Mouse (Mus musculus) heart, embryonic 13.5 days (tissue): Measurements from ENCODE around the gene Stk11. TPM values are rescaled to one million over a fixed set of nuclear protein-coding genes. Genes with fewer than 3 reads are reported as not detected.

Experiments used
- ATAC-seq: fragments of 200-750 bp; cut with Nextera tagmentation; 2 replicates; pipeline ENCODE4 v1.8.0; 2017; ENCODE audit warnings: moderate TSS enrichment; ENCODE audit not compliant: insufficient number of reproducible peaks, low FRiP score, low TSS enrichment; ENCODE audit errors: extremely low read depth
- H3K27ac ChIP-seq: fragments of 300-500 bp; sonication (generic); replicated peaks from 2 replicates; pipeline ENCODE4 v1.5.1; 2015; ENCODE audit warnings: moderate library complexity, mild to moderate bottlenecking, inconsistent platforms
- H3K27me3 ChIP-seq: fragments of 300-500 bp; sonication (generic); replicated peaks from 2 replicates; pipeline ENCODE4 v1.6.1; 2015; ENCODE audit warnings: mild to moderate bottlenecking, inconsistent platforms
- H3K36me3 ChIP-seq: fragments of 300-500 bp; sonication (generic); 2 replicates; pipeline ENCODE4 v1.6.1; 2015; ENCODE audit warnings: mild to moderate bottlenecking, inconsistent platforms
- H3K4me1 ChIP-seq: fragments of 300-500 bp; sonication (generic); 2 replicates; pipeline ENCODE4 v1.6.1; 2015; ENCODE audit warnings: inconsistent platforms
- H3K4me2 ChIP-seq: fragments of 300-500 bp; sonication (generic); 2 replicates; pipeline ENCODE4 v1.6.1; 2015; ENCODE audit warnings: inconsistent platforms, mild to moderate bottlenecking, moderate library complexity
- H3K4me3 ChIP-seq: fragments of 300-500 bp; sonication (generic); 2 replicates; pipeline ENCODE4 v1.5.1; 2015; ENCODE audit warnings: moderate library complexity, mild to moderate bottlenecking, inconsistent platforms
- H3K9ac ChIP-seq: fragments of 300-500 bp; sonication (generic); 2 replicates; pipeline ENCODE4 v1.6.1; 2015; ENCODE audit warnings: inconsistent platforms, mild to moderate bottlenecking, moderate library complexity
- H3K9me3 ChIP-seq: fragments of 300-500 bp; sonication (generic); 2 replicates; pipeline ENCODE4 v1.6.1; 2016; ENCODE audit warnings: inconsistent platforms
- WGBS: fragments of 180-500 bp; shearing (Covaris S2); methylation state at CpG from one replicate; pipeline ENCODE4 v1.1.7; 2015; ENCODE audit warnings: mixed read lengths; 5-methylcytosine and 5-hydroxymethylcytosine counted together
- polyA plus RNA-seq: library from polyadenylated mRNA; unstranded; fragments of >200 nt; fragmentation: Nextera tagmentation; extraction: Ambion mirVana; gene quantifications from 2 replicates; pipeline ENCODE4 v1.2.1, GENCODE M21; 2015

Stk11 gene
- polyA plus RNA-seq, 1 experiment from 2014 or later, result 13.0 TPM

GRCm38 (mm10) chr10:80131316-80131951 is 15.8 kb downstream of the Stk11 start:
- Histone ChIP-seq H3K36me3 (peaks cover 72% of the 10 kb centered on the region), H3K27ac (no peak overlapping the region), H3K4me2 (peak overlapping the region; percentile 55), H3K9ac (peak overlapping the region; percentile 59), H3K4me3 (peak overlapping the region; percentile 20), H3K9me3 (no peaks in the 10 kb centered on the region), H3K27me3 (peaks cover 27% of the 10 kb centered on the region), H3K4me1 (peaks cover 33% of the 10 kb centered on the region)
- WGBS, result 24% methylated on average over 55 of the region's 55 CpGs
- ATAC-seq, result no peak

GRCm38 (mm10) chr10:80131952-80132350 is 16.3 kb downstream of the Stk11 start:
- WGBS, result 45% methylated on average over 27 of the region's 27 CpGs
- Histone ChIP-seq H3K9ac (peak overlapping the region; percentile 59), H3K4me3 (peak overlapping the region; percentile 20), H3K27me3 (peaks cover 32% of the 10 kb centered on the region), H3K4me2 (peak overlapping the region; percentile 55), H3K36me3 (peaks cover 66% of the 10 kb centered on the region), H3K9me3 (no peaks in the 10 kb centered on the region), H3K27ac (no peak overlapping the region), H3K4me1 (peaks cover 38% of the 10 kb centered on the region)
- ATAC-seq, result no peak

- Histone ChIP-seq H3K4me2 (no peak overlapping the region), H3K4me1 (peaks cover 52% of the 10 kb centered on the region), H3K9me3 (no peaks in the 10 kb centered on the region), H3K4me3 (no peak overlapping the region), H3K9ac (peak overlapping the region; percentile 20; the same call in 1 of the 2 replicates), H3K27me3 (peaks cover 46% of the 10 kb centered on the region), H3K36me3 (peaks cover 52% of the 10 kb centered on the region), H3K27ac (peak overlapping the region; percentile 13; the same call in 1 of the 2 replicates)
- WGBS, result 57% methylated on average over 8 of the region's 8 CpGs
- no peak for ATAC-seq
Observed at GRCm38 (mm10) chr10:80133226-80133849, 17.7 kb downstream of the Stk11 start.

GRCm38 (mm10) chr10:80134421-80134820 is 18.8 kb downstream of the Stk11 start:
- H3K27ac ChIP-seq, result no peak overlapping the region
- no peaks in the 10 kb centered on the region for H3K9me3 ChIP-seq
- no peak overlapping the region for H3K9ac ChIP-seq
- H3K4me3 ChIP-seq, result no peak overlapping the region
- H3K36me3 ChIP-seq, result peaks cover 42% of the 10 kb centered on the region
- peaks cover 61% of the 10 kb centered on the region for H3K4me1 ChIP-seq
- 77% methylated on average over 9 of the region's 9 CpGs for WGBS
- H3K27me3 ChIP-seq, result peaks cover 54% of the 10 kb centered on the region
- no peak for ATAC-seq
- no peak overlapping the region for H3K4me2 ChIP-seq

- Histone ChIP-seq H3K9ac (no peak overlapping the region), H3K27me3 (peaks cover 60% of the 10 kb centered on the region), H3K4me3 (no peak overlapping the region), H3K36me3 (peaks cover 34% of the 10 kb centered on the region), H3K9me3 (no peaks in the 10 kb centered on the region), H3K4me1 (peaks cover 64% of the 10 kb centered on the region), H3K27ac (no peak overlapping the region), H3K4me2 (no peak overlapping the region)
- no peak for ATAC-seq
- whole genome bisulfite sequencing, result 78% methylated on average over 10 of the region's 10 CpGs
Observed at GRCm38 (mm10) chr10:80135161-80135560, 19.6 kb downstream of the Stk11 start.

- Histone ChIP-seq H3K4me3 (no peak overlapping the region), H3K9ac (no peak overlapping the region), H3K4me2 (no peak overlapping the region), H3K27ac (no peak overlapping the region), H3K36me3 (peaks cover 29% of the 10 kb centered on the region), H3K27me3 (peaks cover 60% of the 10 kb centered on the region), H3K9me3 (no peaks in the 10 kb centered on the region), H3K4me1 (peaks cover 66% of the 10 kb centered on the region)
- no peak for ATAC-seq
- 91% methylated on average over 1 of the region's 1 CpGs for WGBS
Observed at GRCm38 (mm10) chr10:80135641-80136040, 20.0 kb downstream of the Stk11 start.

- peak overlapping the region; percentile 89 for H3K9ac ChIP-seq
- peak overlapping the region; percentile 73 for H3K4me3 ChIP-seq
- H3K27ac ChIP-seq, result no peak overlapping the region
- H3K27me3 ChIP-seq, result peaks cover 54% of the 10 kb centered on the region
- 16% methylated on average over 43 of the region's 49 CpGs for WGBS
- H3K4me2 ChIP-seq, result peak overlapping the region; percentile 99
- H3K4me1 ChIP-seq, result peaks cover 67% of the 10 kb centered on the region
- peaks cover 22% of the 10 kb centered on the region for H3K36me3 ChIP-seq
- no peak for ATAC-seq
- H3K9me3 ChIP-seq, result no peaks in the 10 kb centered on the region
Observed at GRCm38 (mm10) chr10:80136179-80136951, 20.8 kb downstream of the Stk11 start.

GRCm38 (mm10) chr10:80136952-80137625 is 21.5 kb downstream of the Stk11 start:
- Histone ChIP-seq H3K27me3 (peaks cover 54% of the 10 kb centered on the region), H3K4me3 (peak overlapping the region; percentile 73), H3K9ac (peak overlapping the region; percentile 89), H3K4me1 (peaks cover 66% of the 10 kb centered on the region), H3K9me3 (no peaks in the 10 kb centered on the region), H3K4me2 (peak overlapping the region; percentile 99), H3K36me3 (peaks cover 15% of the 10 kb centered on the region), H3K27ac (no peak overlapping the region)
- 3% methylated on average over 28 of the region's 29 CpGs for whole genome bisulfite sequencing
- ATAC-seq, result no peak

- WGBS, result 8% methylated on average over 31 of the region's 33 CpGs
- ATAC-seq, result no peak
- Histone ChIP-seq H3K27me3 (peaks cover 54% of the 10 kb centered on the region), H3K9ac (peak overlapping the region; percentile 89), H3K4me2 (peak overlapping the region; percentile 99), H3K4me3 (peak overlapping the region; percentile 73), H3K9me3 (no peaks in the 10 kb centered on the region), H3K27ac (no peak overlapping the region), H3K4me1 (peaks cover 67% of the 10 kb centered on the region), H3K36me3 (peaks cover 7% of the 10 kb centered on the region; the same call in 1 of the 2 replicates)
Observed at GRCm38 (mm10) chr10:80137626-80138552, 22.3 kb downstream of the Stk11 start.
